Mouse (Mus musculus): Measurements from ENCODE around the gene Efcab9. TPM values are rescaled to one million over a fixed set of nuclear protein-coding genes. Genes with fewer than 3 reads are reported as not detected.
A peak's percentile ranks its signal among the peaks of the same experiment; 100 is the strongest.

The Efcab9 gene
- polyA plus RNA-seq, 1 experiment from 2014 or later = not detected

GRCm38 (mm10) chr11:32532765-32533481, 1.0 kb upstream of the Efcab9 start, which contains the start of gene Stk10:
TSS of gene Stk10 (plus strand) at chr11:32533305.
- H3K27ac ChIP-seq (ENCODE audit: low read length) = no peak within 1 kb of the TSS
- peak; percentile 98 for ATAC-seq
- peak within 1 kb of the TSS; percentile 89 for H3K4me2 ChIP-seq (ENCODE audit: low read length)
- peaks cover 9% of the 10 kb centered on the region for H3K4me1 ChIP-seq (replicated peaks; ENCODE audit: control insufficient read depth, insufficient read depth, low read length)
- peak within 1 kb of the TSS; percentile 59 for H3K9ac ChIP-seq (replicated peaks; ENCODE audit: low read depth, low read length)
- H3K9me3 ChIP-seq (ENCODE audit: control insufficient read depth, low read length) = no peaks in the 10 kb centered on the region
- H3K27me3 ChIP-seq (replicated peaks; ENCODE audit: control insufficient read depth, insufficient read depth, low read length) = no peaks in the 10 kb centered on the region
- peak within 1 kb of the TSS; percentile 55 for H3K4me3 ChIP-seq (replicated peaks; ENCODE audit: low read length)
- WGBS = under 1% methylated on average over 67 of the region's 82 CpGs
- H3K36me3 ChIP-seq (ENCODE audit: control insufficient read depth, insufficient read depth) = no peaks in the 10 kb centered on the region

- no peak overlapping the region for H3K4me3 ChIP-seq (replicated peaks; ENCODE audit: low read length)
- H3K9ac ChIP-seq (replicated peaks; ENCODE audit: low read depth, low read length) = no peak overlapping the region
- no peak overlapping the region for H3K27ac ChIP-seq (ENCODE audit: low read length)
- WGBS = 100% methylated on average over 1 of the region's 1 CpGs
- no peaks in the 10 kb centered on the region for H3K27me3 ChIP-seq (replicated peaks; ENCODE audit: control insufficient read depth, insufficient read depth, low read length)
- ATAC-seq = no peak
- H3K36me3 ChIP-seq (ENCODE audit: control insufficient read depth, insufficient read depth) = no peaks in the 10 kb centered on the region
- no peak overlapping the region for H3K4me2 ChIP-seq (ENCODE audit: low read length)
- H3K9me3 ChIP-seq (ENCODE audit: control insufficient read depth, low read length) = no peaks in the 10 kb centered on the region
- peaks cover 5% of the 10 kb centered on the region for H3K4me1 ChIP-seq (replicated peaks; ENCODE audit: control insufficient read depth, insufficient read depth, low read length)
These were observed 1.7 kb downstream of the Efcab9 start for GRCm38 (mm10) chr11:32530151-32530550.

GRCm38 (mm10) chr11:32527006-32527405, 4.9 kb downstream of the Efcab9 start:
- H3K27ac ChIP-seq (ENCODE audit: low read length) = no peak overlapping the region
- no peak overlapping the region for H3K4me2 ChIP-seq (ENCODE audit: low read length)
- no peak overlapping the region for H3K9ac ChIP-seq (replicated peaks; ENCODE audit: low read depth, low read length)
- H3K4me1 ChIP-seq (replicated peaks; ENCODE audit: control insufficient read depth, insufficient read depth, low read length) = no peaks in the 10 kb centered on the region
- no peaks in the 10 kb centered on the region for H3K9me3 ChIP-seq (ENCODE audit: control insufficient read depth, low read length)
- H3K27me3 ChIP-seq (replicated peaks; ENCODE audit: control insufficient read depth, insufficient read depth, low read length) = no peaks in the 10 kb centered on the region
- no peak overlapping the region for H3K4me3 ChIP-seq (replicated peaks; ENCODE audit: low read length)
- H3K36me3 ChIP-seq (ENCODE audit: control insufficient read depth, insufficient read depth) = no peaks in the 10 kb centered on the region
- WGBS = 98% methylated on average over 4 of the region's 4 CpGs
- ATAC-seq = no peak

GRCm38 (mm10) chr11:32524122-32524920, 7.6 kb downstream of the Efcab9 start:
- H3K36me3 ChIP-seq (ENCODE audit: control insufficient read depth, insufficient read depth) = no peaks in the 10 kb centered on the region
- H3K4me1 ChIP-seq (replicated peaks; ENCODE audit: control insufficient read depth, insufficient read depth, low read length) = no peaks in the 10 kb centered on the region
- no peak for ATAC-seq
- H3K9me3 ChIP-seq (ENCODE audit: control insufficient read depth, low read length) = no peaks in the 10 kb centered on the region
- H3K4me2 ChIP-seq (ENCODE audit: low read length) = no peak overlapping the region
- no peaks in the 10 kb centered on the region for H3K27me3 ChIP-seq (replicated peaks; ENCODE audit: control insufficient read depth, insufficient read depth, low read length)
- no peak overlapping the region for H3K4me3 ChIP-seq (replicated peaks; ENCODE audit: low read length)
- H3K9ac ChIP-seq (replicated peaks; ENCODE audit: low read depth, low read length) = no peak overlapping the region
- 87% methylated on average over 11 of the region's 11 CpGs for WGBS
- no peak overlapping the region for H3K27ac ChIP-seq (ENCODE audit: low read length)

- Histone ChIP-seq H3K27me3 (replicated peaks; ENCODE audit: control insufficient read depth, insufficient read depth, low read length) (no peaks in the 10 kb centered on the region), H3K9me3 (ENCODE audit: control insufficient read depth, low read length) (no peaks in the 10 kb centered on the region), H3K4me2 (ENCODE audit: low read length) (no peak overlapping the region), H3K4me3 (replicated peaks; ENCODE audit: low read length) (no peak overlapping the region), H3K36me3 (ENCODE audit: control insufficient read depth, insufficient read depth) (peaks cover 5% of the 10 kb centered on the region), H3K4me1 (replicated peaks; ENCODE audit: control insufficient read depth, insufficient read depth, low read length) (peaks cover 6% of the 10 kb centered on the region), H3K27ac (ENCODE audit: low read length) (no peak overlapping the region), H3K9ac (replicated peaks; ENCODE audit: low read depth, low read length) (no peak overlapping the region)
- WGBS = 81% methylated on average over 2 of the region's 2 CpGs
- ATAC-seq = no peak
These were observed 10.6 kb downstream of the Efcab9 start for GRCm38 (mm10) chr11:32521246-32521645.

- Histone ChIP-seq H3K27me3 (replicated peaks; ENCODE audit: control insufficient read depth, insufficient read depth, low read length) (no peaks in the 10 kb centered on the region), H3K4me2 (ENCODE audit: low read length) (no peak overlapping the region), H3K36me3 (ENCODE audit: control insufficient read depth, insufficient read depth) (peaks cover 9% of the 10 kb centered on the region), H3K4me3 (replicated peaks; ENCODE audit: low read length) (no peak overlapping the region), H3K27ac (ENCODE audit: low read length) (no peak overlapping the region), H3K9me3 (ENCODE audit: control insufficient read depth, low read length) (no peaks in the 10 kb centered on the region), H3K9ac (replicated peaks; ENCODE audit: low read depth, low read length) (no peak overlapping the region), H3K4me1 (replicated peaks; ENCODE audit: control insufficient read depth, insufficient read depth, low read length) (peaks cover 9% of the 10 kb centered on the region)
- WGBS = 100% methylated on average over 1 of the region's 1 CpGs
- no peak for ATAC-seq
These were observed 12.5 kb downstream of the Efcab9 start for GRCm38 (mm10) chr11:32519354-32519753.

- 94% methylated on average over 4 of the region's 4 CpGs for WGBS
- ATAC-seq = no peak
- H3K4me3 ChIP-seq (replicated peaks; ENCODE audit: low read length) = no peak overlapping the region
- no peaks in the 10 kb centered on the region for H3K9me3 ChIP-seq (ENCODE audit: control insufficient read depth, low read length)
- no peak overlapping the region for H3K4me2 ChIP-seq (ENCODE audit: low read length)
- no peak overlapping the region for H3K27ac ChIP-seq (ENCODE audit: low read length)
- no peak overlapping the region for H3K9ac ChIP-seq (replicated peaks; ENCODE audit: low read depth, low read length)
- H3K4me1 ChIP-seq (replicated peaks; ENCODE audit: control insufficient read depth, insufficient read depth, low read length) = peaks cover 9% of the 10 kb centered on the region
- peaks cover 9% of the 10 kb centered on the region for H3K36me3 ChIP-seq (ENCODE audit: control insufficient read depth, insufficient read depth)
- no peaks in the 10 kb centered on the region for H3K27me3 ChIP-seq (replicated peaks; ENCODE audit: control insufficient read depth, insufficient read depth, low read length)
These were observed 13.1 kb downstream of the Efcab9 start for GRCm38 (mm10) chr11:32518770-32519169.

- Histone ChIP-seq H3K9me3 (ENCODE audit: control insufficient read depth, low read length) (no peaks in the 10 kb centered on the region), H3K4me1 (replicated peaks; ENCODE audit: control insufficient read depth, insufficient read depth, low read length) (peaks cover 9% of the 10 kb centered on the region), H3K36me3 (ENCODE audit: control insufficient read depth, insufficient read depth) (peaks cover 9% of the 10 kb centered on the region), H3K9ac (replicated peaks; ENCODE audit: low read depth, low read length) (no peak overlapping the region), H3K27me3 (replicated peaks; ENCODE audit: control insufficient read depth, insufficient read depth, low read length) (no peaks in the 10 kb centered on the region), H3K27ac (ENCODE audit: low read length) (peak overlapping the region; percentile 78), H3K4me3 (replicated peaks; ENCODE audit: low read length) (no peak overlapping the region), H3K4me2 (ENCODE audit: low read length) (no peak overlapping the region)
- 72% methylated on average over 8 of the region's 8 CpGs for WGBS
- ATAC-seq = peak; percentile 73
These were observed 14.8 kb downstream of the Efcab9 start for GRCm38 (mm10) chr11:32516916-32517712.

GRCm38 (mm10) chr11:32516091-32516490, 15.8 kb downstream of the Efcab9 start:
- H3K9ac ChIP-seq (replicated peaks; ENCODE audit: low read depth, low read length) = no peak overlapping the region
- no peak for ATAC-seq
- H3K4me3 ChIP-seq (replicated peaks; ENCODE audit: low read length) = no peak overlapping the region
- H3K27ac ChIP-seq (ENCODE audit: low read length) = no peak overlapping the region; the same call in 1 of the 2 replicates
- H3K36me3 ChIP-seq (ENCODE audit: control insufficient read depth, insufficient read depth) = peaks cover 9% of the 10 kb centered on the region
- H3K27me3 ChIP-seq (replicated peaks; ENCODE audit: control insufficient read depth, insufficient read depth, low read length) = no peaks in the 10 kb centered on the region
- H3K4me1 ChIP-seq (replicated peaks; ENCODE audit: control insufficient read depth, insufficient read depth, low read length) = peaks cover 9% of the 10 kb centered on the region
- no peaks in the 10 kb centered on the region for H3K9me3 ChIP-seq (ENCODE audit: control insufficient read depth, low read length)
- 75% methylated on average over 12 of the region's 12 CpGs for WGBS
- H3K4me2 ChIP-seq (ENCODE audit: low read length) = no peak overlapping the region
